Mouse (Mus musculus) layer of hippocampus, adult 9-11 months (tissue): Measurements from ENCODE around the gene Fancd2.

Experiments used
- DNase-seq: peaks from one replicate; pipeline ENCODE4 v3.0.0; 2022

The Fancd2 gene

DNA sequence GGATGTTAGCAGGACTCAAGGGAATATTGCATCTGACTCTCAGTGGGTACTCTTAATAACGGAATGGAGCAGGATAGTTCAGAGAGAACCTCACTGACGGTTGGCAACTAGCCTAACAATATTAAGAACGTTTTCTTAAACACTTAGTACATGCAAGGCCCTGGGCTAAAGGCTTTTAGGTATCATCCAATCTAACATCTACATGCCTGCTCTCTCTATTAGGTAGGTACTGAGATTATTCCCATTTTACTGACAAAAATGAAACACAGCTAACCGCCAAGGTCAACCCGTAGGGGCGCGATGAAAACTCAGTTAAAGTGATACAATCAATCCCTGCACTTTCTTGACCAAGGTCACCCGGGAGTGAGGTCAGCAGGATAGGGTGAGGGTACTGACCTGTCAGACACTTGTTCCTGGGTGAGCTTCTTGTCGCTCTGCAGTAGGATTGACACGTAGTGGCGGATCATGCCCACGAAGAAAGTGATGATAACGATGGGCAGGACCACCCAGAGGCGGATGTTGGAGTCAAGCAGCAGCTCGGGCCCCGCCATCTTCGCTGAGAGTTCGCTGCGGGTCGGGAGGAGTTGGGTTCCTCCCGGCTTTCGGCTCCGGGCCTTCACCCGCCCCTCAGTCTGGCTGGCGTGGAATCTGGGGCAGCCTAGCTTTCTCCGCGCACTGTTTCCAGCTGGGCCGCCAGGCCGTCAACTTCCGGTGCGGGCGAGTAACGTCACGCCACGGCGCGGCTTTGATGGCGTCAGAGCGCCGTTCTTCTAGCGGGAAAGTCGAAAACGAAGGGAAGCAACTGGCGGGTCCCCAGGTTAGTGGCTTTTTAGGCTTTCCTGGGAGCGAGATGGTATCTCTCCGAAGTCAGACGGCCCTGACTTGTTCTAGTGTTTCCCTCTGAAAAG lies at the start of gene Fancd2, which contains the start of gene Emc3:
Gene Fancd2, plus strand, starts transcription at position 751 of the 908 bp plus-strand sequence.
Gene Emc3, minus strand, starts transcription at position 721 of the 908 bp plus-strand sequence.
- DNase-seq, result peak; percentile 85

DNA sequence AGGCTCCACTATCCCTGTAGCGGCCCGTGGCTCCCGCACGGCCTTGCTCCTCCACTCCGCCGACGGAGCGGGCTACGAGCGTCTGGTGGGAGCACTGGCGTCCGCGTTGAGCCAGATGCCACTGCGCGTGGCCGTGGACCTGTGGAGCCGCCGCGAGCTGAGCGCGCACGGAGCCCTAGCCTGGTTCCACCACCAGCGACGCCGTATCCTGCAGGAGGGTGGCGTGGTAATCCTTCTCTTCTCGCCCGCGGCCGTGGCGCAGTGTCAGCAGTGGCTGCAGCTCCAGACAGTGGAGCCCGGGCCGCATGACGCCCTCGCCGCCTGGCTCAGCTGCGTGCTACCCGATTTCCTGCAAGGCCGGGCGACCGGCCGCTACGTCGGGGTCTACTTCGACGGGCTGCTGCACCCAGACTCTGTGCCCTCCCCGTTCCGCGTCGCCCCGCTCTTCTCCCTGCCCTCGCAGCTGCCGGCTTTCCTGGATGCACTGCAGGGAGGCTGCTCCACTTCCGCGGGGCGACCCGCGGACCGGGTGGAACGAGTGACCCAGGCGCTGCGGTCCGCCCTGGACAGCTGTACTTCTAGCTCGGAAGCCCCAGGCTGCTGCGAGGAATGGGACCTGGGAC lies 48.9 kb upstream of the Fancd2 start:
- peak; percentile 46 for DNase-seq

DNA sequence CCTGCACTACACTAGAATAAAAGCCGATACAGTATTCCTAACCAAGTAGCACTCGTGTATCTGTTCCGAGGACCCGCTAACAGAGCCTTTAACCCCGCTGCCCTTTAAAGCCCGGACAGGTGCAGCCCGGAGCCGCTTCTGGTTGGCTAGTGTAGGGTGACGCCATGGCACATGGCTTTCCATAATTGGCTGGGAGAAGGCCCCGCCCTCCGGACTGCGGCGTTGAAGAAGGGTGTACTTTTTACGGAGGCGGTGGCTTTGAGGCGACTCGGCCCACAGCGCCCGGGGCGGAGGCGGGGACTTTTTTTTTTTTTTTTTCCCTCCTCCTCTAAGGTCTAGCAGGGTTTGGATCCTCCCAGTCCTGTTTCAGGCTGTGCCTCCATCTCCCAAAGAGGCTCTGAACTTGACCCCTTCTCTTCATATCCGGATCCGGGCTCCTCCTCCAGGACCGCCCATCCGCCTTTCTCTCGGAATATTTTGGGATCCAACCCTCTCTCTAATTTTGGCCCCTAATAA lies 48.3 kb upstream of the Fancd2 start, which contains the start of gene Creld1:
Gene Creld1, plus strand, starts transcription at position 198 of the 516 bp plus-strand sequence.
- peak; percentile 97 for DNase-seq

DNA sequence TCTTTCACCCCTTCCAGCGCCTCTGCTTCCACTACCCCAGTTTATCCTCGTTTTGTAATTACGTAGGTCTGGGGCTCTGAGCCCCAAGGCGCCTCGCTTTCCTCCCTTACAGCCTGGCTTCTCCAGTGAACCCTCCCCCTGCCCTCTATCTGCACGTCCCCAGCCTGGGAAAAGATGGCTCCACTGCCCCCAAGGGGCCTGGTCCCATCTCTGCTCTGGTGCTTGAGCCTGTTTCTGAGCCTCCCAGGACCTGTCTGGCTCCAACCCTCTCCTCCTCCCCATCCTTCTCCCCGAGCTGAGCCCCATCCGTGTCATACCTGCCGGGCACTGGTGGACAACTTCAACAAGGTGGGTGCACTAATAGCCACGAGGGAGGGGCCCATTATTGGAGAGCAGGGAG lies 47.8 kb upstream of the Fancd2 start:
- DNase-seq, result no peak

DNA sequence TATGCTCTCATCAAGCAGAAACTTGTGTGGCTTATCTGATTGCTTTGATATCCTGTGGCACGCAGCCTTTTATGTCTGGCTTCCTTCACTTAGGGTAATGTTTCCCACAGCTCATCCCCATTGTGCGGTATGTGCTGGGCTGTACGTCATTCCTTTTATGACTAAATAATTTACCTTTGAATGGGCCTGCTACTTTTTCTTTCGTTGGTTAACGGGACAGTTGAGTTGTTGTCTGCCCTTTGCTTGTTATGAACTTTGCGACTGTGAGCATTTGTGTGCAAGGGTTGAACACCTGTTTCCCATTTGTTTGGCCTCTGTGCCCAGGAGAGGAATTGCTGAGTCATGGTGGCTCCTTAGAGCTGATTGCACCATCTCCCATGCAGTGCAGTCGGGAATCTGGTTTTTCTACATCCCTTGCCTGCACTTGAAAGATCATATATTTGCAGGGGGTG lies 44.3 kb upstream of the Fancd2 start:
- no peak for DNase-seq

DNA sequence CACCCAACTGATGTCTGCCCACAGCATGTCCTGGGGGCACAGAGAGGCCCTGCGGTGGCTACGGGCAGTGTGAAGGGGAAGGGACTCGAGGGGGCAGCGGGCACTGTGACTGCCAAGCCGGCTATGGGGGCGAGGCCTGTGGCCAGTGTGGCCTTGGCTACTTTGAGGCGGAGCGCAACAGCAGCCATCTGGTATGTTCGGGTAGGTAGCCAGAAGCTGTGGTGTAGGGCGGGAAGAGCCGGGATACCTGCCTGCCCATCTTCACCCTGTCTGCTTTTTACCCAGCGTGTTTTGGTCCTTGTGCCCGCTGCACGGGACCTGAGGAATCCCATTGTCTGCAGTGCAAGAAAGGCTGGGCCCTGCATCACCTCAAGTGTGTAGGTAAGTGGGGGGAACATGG lies 42.1 kb upstream of the Fancd2 start:
- DNase-seq, result no peak

DNA sequence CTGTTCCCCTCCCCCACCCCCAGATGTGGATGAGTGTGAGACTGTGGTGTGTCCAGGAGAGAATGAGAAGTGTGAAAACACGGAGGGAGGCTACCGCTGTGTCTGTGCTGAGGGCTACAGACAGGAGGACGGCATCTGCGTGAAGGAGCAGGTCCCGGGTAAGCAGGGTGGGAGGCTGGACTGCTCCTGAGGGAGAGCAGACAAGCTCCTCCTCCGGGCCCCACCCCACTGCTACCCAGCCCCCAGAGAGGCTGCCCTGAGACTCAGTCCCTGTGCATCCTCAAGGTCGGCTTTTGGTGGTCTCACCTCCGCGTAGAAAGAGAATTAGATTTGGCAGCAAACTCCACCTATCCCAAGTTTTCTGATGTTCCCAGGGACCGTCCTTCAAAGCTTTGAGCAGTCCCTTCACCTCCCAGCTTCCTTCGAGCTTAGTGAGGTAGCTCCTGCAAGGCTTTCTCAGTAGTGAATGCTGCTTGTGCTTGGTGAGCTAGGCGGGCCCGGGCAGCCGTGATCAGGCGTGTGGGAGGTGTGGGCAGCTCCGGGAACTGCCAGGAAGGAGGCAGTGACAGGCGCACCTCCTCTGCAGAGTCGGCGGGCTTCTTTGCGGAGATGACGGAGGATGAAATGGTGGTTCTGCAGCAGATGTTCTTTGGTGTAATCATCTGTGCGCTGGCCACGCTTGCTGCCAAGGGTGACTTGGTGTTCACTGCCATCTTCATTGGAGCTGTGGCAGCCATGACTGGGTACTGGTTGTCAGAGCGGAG lies 39.2 kb upstream of the Fancd2 start:
- DNase-seq, result peak; percentile 73

DNA sequence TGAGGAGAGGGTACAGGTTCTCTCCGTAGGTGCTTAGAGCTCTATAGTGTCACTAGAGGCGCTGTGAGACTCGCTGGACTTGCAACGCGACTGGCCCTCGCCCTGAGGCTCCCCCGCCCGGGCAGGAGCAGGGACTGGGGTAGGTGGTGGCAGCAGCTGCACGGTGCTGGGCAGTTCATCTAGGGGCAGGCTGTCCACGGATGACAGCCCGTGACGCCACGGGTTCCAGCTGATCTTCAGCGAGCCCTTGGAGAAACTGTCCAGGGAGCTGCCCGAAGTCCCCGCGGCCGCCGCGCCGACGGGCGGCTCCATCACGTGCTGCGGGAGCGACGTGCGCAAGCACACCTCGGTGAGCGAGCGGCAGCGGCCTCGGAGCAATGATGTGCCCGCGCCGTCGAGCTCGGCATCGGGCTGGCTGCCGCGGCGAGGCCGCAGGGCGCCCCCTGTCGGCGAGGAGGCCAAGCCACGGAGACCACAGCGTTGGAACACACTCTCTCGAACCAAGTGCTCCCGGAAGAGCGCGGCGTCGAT lies 37.2 kb upstream of the Fancd2 start:
- DNase-seq, result peak; percentile 63

DNA sequence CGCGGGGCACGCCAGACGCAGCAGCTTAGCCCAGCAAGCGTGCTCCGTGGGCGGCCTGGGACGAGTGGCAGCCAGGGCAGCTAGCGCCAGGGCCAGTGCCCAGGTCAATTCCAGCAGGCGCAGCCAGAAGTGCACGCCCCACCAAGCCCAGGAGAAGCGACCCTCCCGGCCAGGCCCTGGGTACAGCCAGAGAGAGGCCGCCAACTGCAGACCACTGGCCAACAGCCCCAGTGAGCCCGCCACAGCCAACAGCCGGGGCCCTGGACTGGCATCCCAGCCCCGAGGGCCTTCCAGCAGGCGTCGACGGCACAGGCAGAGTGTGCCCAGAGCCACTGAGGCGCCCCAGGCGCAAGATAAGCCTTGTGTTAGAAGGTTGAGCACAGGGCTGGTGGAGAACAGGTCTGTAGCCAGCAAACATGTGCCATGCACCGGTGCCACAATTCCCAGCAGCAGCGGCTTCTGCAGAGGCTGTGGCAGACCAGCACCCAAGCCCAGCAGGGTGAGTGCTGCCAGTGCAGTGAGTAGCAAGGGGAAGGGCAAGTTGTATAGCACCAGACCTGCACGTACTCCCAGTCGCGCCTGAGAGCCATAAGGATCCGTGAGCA lies 36.3 kb upstream of the Fancd2 start:
- DNase-seq, result no peak

DNA sequence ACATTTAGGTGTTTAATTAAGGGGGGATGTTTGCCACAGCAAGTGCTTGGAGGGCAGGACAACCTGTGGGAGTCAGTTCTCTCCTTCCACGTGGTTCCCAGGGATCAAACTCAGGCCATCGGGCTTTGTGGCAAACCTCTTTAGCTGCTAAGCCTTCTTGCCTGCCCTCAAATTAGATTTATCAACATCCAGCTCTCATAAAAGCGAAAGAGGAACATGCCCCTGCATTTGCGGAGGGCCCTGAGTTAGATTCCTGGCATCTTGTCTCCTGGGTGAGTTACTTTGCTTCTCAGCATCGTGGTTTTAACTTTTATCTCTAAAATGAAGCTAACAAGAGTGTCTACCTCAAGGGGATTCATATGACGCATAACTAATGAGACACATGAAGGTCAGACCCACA lies 32.1 kb upstream of the Fancd2 start:
- DNase-seq, result no peak

DNA sequence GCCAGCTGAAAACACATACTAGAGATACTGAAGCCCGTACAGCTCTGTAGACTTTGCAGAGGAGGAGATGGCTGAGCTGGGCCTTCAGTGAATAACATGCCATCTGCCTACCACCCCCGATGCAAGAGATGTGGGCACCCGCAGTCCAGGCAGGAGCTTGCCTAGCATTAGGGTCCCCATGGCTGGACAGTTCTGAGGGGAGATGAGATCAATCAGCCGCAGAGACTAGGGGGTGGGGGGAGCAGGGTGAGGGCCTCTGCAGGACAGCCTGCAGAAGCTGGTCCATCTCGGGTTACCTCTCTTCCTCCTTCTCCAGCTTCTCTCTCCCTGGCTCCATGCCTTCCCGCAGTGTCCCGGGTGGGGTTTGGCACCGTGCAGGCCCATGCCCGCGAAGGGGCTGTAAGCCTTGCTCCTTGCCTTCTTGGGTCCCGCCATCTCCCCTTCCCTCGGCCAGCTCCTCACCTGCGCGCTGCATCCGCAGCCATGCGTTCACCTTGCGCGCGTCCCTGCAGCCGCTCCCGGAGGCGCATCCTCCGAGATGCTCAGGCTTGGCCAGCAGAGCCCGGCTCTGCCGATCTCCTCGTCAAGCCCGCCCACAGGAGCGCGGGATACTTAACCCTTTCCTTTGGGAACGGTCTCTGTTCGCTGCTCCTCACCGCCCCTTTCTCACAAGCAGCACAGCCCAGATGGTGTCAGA lies 29.9 kb upstream of the Fancd2 start, which contains the start of gene Prrt3:
Gene Prrt3, minus strand, starts transcription at position 544 of the 697 bp plus-strand sequence.
- DNase-seq, result peak; percentile 77

DNA sequence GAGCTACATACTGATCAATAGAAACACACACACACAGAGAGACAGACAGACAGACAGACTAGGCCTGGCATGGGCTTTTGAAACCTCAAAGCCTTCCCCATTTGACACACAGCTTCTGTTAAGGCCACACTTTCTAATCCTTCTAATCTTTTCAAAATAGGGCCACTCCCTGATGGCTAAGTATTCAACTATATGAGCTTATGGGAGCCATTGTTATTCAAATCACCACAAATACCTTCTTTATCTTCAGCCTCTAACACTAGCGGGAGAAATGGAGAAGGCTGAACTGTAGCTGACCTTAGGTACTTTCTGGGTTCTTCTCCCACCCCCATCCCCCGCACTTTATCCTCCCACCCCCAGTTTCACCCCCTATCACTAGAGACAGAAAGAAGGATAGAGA lies 28.7 kb upstream of the Fancd2 start:
- DNase-seq, result no peak

DNA sequence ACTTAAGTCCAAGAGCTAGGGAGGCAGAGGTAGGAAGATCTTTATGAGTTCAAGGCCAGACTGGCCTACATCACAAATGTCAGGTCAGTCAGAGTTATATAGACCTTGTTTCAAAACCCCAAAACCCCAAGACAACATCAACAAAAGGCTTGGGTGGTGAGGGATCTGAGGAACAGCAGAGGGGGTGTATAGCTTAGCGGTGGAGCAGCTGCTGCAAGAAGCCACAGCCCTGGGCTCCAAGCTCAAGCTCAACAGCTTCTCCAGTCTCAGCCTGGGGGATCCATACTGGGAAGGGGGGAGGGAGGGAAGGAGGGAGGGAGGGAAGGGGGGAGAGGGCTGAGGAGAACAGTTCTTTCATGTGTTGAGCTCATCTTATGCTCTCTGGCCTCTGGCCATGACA lies 25.8 kb upstream of the Fancd2 start:
- no peak for DNase-seq

DNA sequence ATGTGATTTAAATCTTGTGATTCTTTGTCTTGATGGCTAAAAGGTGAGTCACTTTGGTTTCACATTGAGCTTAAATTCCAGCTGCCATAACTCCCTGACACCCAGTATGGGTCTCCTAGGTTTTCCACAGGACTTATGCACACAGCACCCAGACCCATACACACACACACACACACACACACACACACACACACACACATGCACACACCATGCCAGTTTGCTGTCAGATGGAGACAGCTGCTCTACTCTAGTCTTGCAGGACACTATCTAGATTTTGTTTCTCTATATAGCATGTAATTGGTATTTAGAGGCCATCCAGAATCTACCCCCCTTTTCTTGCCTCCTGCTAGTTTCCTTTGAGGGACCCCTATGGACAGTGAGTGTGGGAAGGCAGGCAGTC lies 24.4 kb upstream of the Fancd2 start:
- DNase-seq, result no peak

DNA sequence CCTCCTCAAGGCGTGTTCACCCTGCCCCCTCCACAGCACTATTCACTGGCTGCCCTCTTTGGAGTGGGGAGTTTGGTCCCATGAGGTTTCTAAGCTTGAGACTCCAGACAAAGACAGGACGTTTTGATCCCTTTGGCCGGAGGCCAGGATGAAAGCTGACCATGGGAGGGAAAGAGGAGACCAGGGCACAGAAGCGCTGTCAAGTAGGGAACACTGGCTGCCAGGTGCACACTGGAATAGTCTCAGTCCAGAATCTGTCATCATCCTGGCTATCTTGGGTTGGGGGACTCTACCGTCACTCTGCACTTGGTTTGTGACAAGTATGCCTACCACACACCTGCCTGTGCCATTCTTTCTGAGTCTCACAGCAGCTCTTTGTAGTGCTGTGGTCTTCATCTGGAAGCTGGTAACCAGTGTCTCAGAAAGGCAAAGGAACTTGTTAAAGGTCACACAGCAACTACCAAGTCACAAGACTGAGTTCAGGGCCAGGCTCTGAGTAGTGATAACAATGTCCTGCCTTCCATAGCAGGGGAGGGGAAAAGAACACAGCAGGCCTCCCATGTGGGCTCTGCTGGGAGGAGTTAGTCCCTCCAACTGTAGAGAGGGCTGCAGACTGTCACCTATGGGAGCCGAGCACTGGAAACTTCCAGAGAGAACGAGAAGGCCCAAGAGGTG lies 23.1 kb upstream of the Fancd2 start:
- DNase-seq, result no peak

DNA sequence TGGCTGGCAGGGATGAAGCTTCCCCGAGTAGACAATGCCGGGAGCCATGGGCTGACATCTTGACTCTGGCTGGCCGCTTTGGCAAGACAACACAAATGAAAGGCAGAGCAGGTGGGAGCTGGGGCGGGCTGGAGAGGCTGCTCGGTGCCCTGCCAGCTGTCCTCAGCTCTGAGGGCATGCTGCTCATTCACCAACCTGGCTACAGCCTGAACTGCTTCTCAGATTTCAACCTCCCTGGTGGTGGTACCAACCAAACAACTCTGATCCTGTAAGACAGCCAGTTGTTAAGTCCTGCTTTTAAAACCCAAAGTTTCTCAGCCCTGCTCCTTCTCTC lies 22.6 kb upstream of the Fancd2 start:
- DNase-seq, result no peak

DNA sequence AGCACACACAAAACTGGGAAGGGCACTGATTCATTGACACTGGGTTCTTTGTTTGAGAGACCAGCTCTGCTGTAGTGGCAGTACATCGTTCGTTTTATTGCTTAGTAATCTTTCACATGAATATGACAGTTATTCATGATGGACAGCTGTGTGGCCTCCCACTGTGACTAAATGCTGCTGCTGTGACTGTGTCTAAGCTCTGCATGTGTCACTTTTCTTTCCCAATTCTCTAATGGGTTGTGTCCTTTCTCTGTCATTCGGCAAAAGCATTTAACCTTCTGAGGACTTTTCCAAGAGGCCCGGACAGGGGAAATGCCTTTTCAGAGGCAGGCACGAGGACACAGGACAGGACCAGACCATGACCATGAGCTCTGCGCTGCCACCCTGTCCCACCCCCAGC lies 17.5 kb upstream of the Fancd2 start:
- no peak for DNase-seq

DNA sequence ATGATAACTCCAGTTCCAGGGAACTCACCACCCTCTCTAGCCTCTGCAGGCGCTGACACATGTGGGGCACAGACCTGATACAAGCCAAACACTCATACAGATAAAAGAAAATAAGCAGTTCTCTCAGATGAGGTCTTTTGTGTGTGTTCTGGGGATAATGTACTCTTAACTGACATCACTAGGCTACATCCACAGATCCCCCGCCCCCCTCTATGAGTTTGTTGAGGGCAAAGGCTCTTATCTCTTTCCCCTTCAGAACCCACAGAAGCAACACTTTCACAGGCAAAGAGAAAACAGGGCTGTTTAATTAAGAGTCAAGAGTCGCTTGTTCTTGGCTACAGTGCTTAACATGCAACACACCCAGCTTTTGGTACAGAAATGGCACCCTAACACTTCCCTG lies 16.9 kb upstream of the Fancd2 start:
- no peak for DNase-seq

DNA sequence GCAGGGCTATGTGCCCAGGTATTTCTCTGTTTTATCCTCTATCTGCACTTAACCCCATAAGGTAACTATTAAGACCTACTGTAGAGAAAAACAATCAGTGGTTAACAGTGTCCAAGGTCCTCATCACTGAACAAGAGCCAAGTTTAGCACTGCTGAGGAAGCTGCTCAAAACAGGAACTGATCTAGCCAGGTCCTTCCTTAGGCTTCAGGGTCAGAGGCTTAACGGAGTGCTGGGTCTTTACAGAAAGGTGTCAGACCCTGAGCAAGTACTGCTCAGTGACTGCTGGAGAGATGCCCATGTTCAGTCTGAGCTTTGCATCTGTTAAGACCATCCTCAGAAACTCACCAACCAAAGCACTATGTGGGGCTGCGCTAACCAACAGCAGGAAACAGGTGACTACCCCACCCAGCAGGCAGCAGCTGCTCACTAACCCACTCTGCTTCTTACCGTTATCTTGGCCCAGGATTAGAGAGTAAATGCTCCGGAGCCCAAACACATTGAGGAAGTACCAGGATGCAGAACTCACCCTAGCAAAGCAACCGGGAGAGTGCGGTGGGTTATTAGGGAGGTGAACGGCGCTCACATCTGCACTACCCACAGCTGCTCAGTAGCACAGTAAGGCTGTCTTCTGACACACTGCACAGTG lies 13.9 kb upstream of the Fancd2 start:
- DNase-seq, result no peak

DNA sequence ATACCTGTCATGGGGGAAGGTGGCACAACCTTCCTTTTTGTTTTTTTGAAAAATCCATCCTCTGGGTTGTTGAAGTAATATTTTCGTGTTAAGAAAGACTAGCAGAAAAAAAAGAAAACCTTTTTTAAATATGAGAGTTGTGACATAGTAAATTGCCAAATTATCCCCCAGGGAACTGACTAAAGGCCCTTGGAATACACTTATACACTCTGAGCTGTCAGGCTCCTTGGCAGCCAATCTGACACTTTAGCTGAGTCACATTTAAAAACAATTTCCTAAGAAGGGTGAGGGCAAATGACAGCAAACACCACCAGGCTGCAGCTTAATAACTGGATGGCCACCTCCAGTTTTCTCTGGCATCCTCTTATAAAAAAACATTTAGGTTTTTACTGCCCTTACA lies 9.2 kb upstream of the Fancd2 start:
- no peak for DNase-seq

DNA sequence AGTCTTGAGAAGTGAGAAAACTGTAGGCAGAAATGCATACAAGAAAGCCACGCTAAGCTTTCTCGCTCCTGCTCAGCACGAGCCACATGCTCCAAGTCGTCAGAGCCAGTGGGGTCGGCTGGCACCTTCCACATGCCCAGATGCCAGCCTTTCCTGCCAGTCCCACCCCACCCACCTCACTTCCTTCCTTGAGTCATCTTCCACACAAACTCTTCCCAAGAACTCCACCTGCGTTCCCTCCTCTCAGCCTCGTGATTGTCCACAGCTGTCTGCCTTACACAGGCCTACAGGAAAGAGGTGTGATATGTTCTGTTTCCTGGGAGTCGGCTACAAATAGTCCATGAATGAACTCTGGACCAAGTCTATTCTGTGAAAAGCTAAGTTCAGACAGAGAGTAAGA lies 8.1 kb upstream of the Fancd2 start:
- no peak for DNase-seq
